Mouse (Mus musculus) T-helper 1 cell (primary cell): ENCODE measurements around the gene Ltbr.
"Not testable (repeated sequence)": the region's sequence is repeated elsewhere in the genome, so short reads cannot be mapped to it uniquely, and the experiment has no call there.

Experiments
- in situ Hi-C: fragments of 300-600 bp; cut with MboI, MseI; formaldehyde crosslinking; loops from one replicate; pipeline ENCODE4 v1.15.1; 2025; ENCODE audit warnings: high pct_unique_total_duplicates

Gene Ltbr

GRCm38 (mm10) chr6:125272228-125272785, 41.4 kb downstream of the Ltbr start:
- in situ Hi-C loops: loop anchor here (5.0 to 10.0 kb wide), 4 partner anchors 48 to 118 kb away; partner anchors contain the start of genes Mrpl51 and Ncapd2

- in situ Hi-C loops: loop anchor here (5.0 to 10.0 kb wide), 4 partner anchors 47 to 117 kb away; partner anchors contain the start of genes Mrpl51 and Ncapd2
Observed at GRCm38 (mm10) chr6:125271455-125272227, 42.0 kb downstream of the Ltbr start.

- in situ Hi-C loops: no loop called here
Observed at GRCm38 (mm10) chr6:125268799-125269198, 44.9 kb downstream of the Ltbr start.

GRCm38 (mm10) chr6:125267469-125267868, 46.2 kb downstream of the Ltbr start:
- in situ Hi-C loops: no loop called here

GRCm38 (mm10) chr6:125266600-125266999, 47.1 kb downstream of the Ltbr start:
- in situ Hi-C loops: not testable (repeated sequence)

- in situ Hi-C loops: no loop called here
Observed at GRCm38 (mm10) chr6:125266091-125266490, 47.6 kb downstream of the Ltbr start.

GRCm38 (mm10) chr6:125265239-125265638, 48.4 kb downstream of the Ltbr start:
- in situ Hi-C loops: no loop called here

GRCm38 (mm10) chr6:125264219-125264618, 49.5 kb downstream of the Ltbr start:
- in situ Hi-C loops: no loop called here

GRCm38 (mm10) chr6:125260006-125260555, 53.6 kb downstream of the Ltbr start:
- in situ Hi-C loops: no loop called here
